Comparison of ENCODE assay signal across 17 mouse cellular contexts in genomic region chr12:28552299-28552698, GRCm38 (mm10). TPM values are rescaled to one million over a fixed set of nuclear protein-coding genes. Genes with fewer than 3 reads are reported as not detected.
DNase-seq lines count a peak whose midpoint lies in the region; ATAC-seq and TF ChIP-seq lines count a peak whose summit lies in the region.
"Had no signal": no experiment of that assay in that cellular context is flagged by ENCODE, and none has a peak within 500 bp of the region (broad histone marks: within the 10 kb centered on the region; RNA-seq: fewer than 3 reads in every experiment).

Dcdc2c (minus strand) TSS chr12:28552399.

- H3K36me3 ChIP-seq in heart, embryonic 13.5 days, result no peaks in the 10 kb centered on the region
- no peaks in the 10 kb centered on the region for H3K36me3 ChIP-seq in intestine, embryonic 15.5 days
- H3K36me3 ChIP-seq in intestine, postnatal 0 days (ENCODE audit: control insufficient read depth, insufficient read depth), result no peaks in the 10 kb centered on the region
- no peaks in the 10 kb centered on the region for H3K36me3 ChIP-seq in midbrain, embryonic 12.5 days
- no peaks in the 10 kb centered on the region for H3K36me3 ChIP-seq in midbrain, embryonic 14.5 days (ENCODE audit: control insufficient read depth, insufficient read depth, low read length)
- H3K36me3 ChIP-seq in limb, embryonic 14.5 days (ENCODE audit: control insufficient read depth, insufficient read depth, low read length), result no peaks in the 10 kb centered on the region
- H3K36me3 ChIP-seq: embryonic facial prominence, embryonic 10.5 days; midbrain, embryonic 15.5 days had no signal

- ATAC-seq in heart, embryonic 13.5 days (ENCODE audit: extremely low read depth, insufficient number of reproducible peaks, low FRiP score, low TSS enrichment), result no peak
- ATAC-seq in intestine, embryonic 15.5 days, result no peak
- no peak for ATAC-seq in intestine, postnatal 0 days
- ATAC-seq in midbrain, embryonic 12.5 days (ENCODE audit: low FRiP score, low read depth), result no peak
- no peak for ATAC-seq in midbrain, embryonic 14.5 days (ENCODE audit: low FRiP score, low TSS enrichment)
- ATAC-seq in limb, embryonic 14.5 days (ENCODE audit: low FRiP score, low read depth), result no peak
- ATAC-seq in inflammation-experienced regulatory T-cells, adult 6 months, result no peak
- ATAC-seq: forebrain, embryonic 16.5 days; midbrain, embryonic 15.5 days had no signal

- DNase-seq in heart, adult 9 months (ENCODE audit: low spot score in 2 of 2), result no peak
- no peak for DNase-seq in midbrain, embryonic 14.5 days
- no peak for DNase-seq in limb, embryonic 14.5 days (ENCODE audit: low spot score)
- DNase-seq: adrenal gland, adult 2 months; cerebellum, adult 11 months; gastrocnemius, adult 2 months; kidney, postnatal 36 days; right cerebral cortex, postnatal 4 days had no signal

- H3K9ac ChIP-seq in heart, embryonic 13.5 days, result no peak within 1 kb of the TSS
- no peak within 1 kb of the TSS for H3K9ac ChIP-seq in intestine, embryonic 15.5 days
- no peak within 1 kb of the TSS for H3K9ac ChIP-seq in intestine, postnatal 0 days (ENCODE audit: low read depth, low read length)
- no peak within 1 kb of the TSS for H3K9ac ChIP-seq in midbrain, embryonic 12.5 days (replicated peaks)
- H3K9ac ChIP-seq in midbrain, embryonic 14.5 days (replicated peaks; ENCODE audit: low read length), result no peak within 1 kb of the TSS
- H3K9ac ChIP-seq in limb, embryonic 14.5 days (ENCODE audit: low read depth, low read length, severe bottlenecking), result no peak within 1 kb of the TSS
- H3K9ac ChIP-seq: liver, embryonic 14.5 days; midbrain, embryonic 15.5 days had no signal

- H3K9me3 ChIP-seq in heart, embryonic 13.5 days, result no peaks in the 10 kb centered on the region
- H3K9me3 ChIP-seq in intestine, embryonic 15.5 days, result no peaks in the 10 kb centered on the region
- no peaks in the 10 kb centered on the region for H3K9me3 ChIP-seq in intestine, postnatal 0 days (ENCODE audit: control insufficient read depth)
- H3K9me3 ChIP-seq in midbrain, embryonic 12.5 days, result no peaks in the 10 kb centered on the region
- no peaks in the 10 kb centered on the region for H3K9me3 ChIP-seq in midbrain, embryonic 14.5 days (ENCODE audit: control insufficient read depth, low read length)
- no peaks in the 10 kb centered on the region for H3K9me3 ChIP-seq in limb, embryonic 14.5 days (ENCODE audit: control insufficient read depth, low read length)
- H3K9me3 ChIP-seq: embryonic facial prominence, embryonic 10.5 days; midbrain, embryonic 15.5 days had no signal

- no peak for TF ChIP-seq CTCF in intestine, postnatal 0 days (IDR thresholded peaks at IDR 0.05; ENCODE audit: low read depth)

- H3K4me1 ChIP-seq in heart, embryonic 13.5 days, result peaks cover 6% of the 10 kb centered on the region; the same call in 1 of the 2 replicates
- H3K4me1 ChIP-seq in intestine, embryonic 15.5 days (replicated peaks), result 0 out of 2 replicates have a peak, but pooled peaks cover 2% of the 10 kb centered on the region
- H3K4me1 ChIP-seq in intestine, postnatal 0 days (replicated peaks; ENCODE audit: control insufficient read depth, insufficient read depth, low read length), result no peaks in the 10 kb centered on the region
- H3K4me1 ChIP-seq in midbrain, embryonic 12.5 days, result no peaks in the 10 kb centered on the region
- no peaks in the 10 kb centered on the region for H3K4me1 ChIP-seq in midbrain, embryonic 14.5 days (ENCODE audit: control insufficient read depth, insufficient read depth, low read length)
- peaks cover 8% of the 10 kb centered on the region for H3K4me1 ChIP-seq in limb, embryonic 14.5 days (ENCODE audit: control insufficient read depth, insufficient read depth, low read length)
- H3K4me1 ChIP-seq: embryonic facial prominence, embryonic 10.5 days; midbrain, embryonic 15.5 days had no signal

- WGBS in heart, embryonic 13.5 days, result 59% methylated on average over 15 of the region's 15 CpGs
- WGBS in intestine, embryonic 15.5 days, result 56% methylated on average over 15 of the region's 15 CpGs
- WGBS in intestine, postnatal 0 days, result 63% methylated on average over 15 of the region's 15 CpGs
- WGBS in midbrain, embryonic 12.5 days, result 74% methylated on average over 15 of the region's 15 CpGs
- 83% methylated on average over 15 of the region's 15 CpGs for WGBS in midbrain, embryonic 14.5 days
- 65% methylated on average over 15 of the region's 15 CpGs for WGBS in limb, embryonic 14.5 days

- no peak for TF ChIP-seq POLR2A in limb, embryonic 14.5 days (IDR thresholded peaks at IDR 0.05; ENCODE audit: borderline replicate concordance, extremely low read depth, insufficient read depth, insufficient read length)

- H3K4me2 ChIP-seq in heart, embryonic 13.5 days, result peak within 1 kb of the TSS; percentile 59
- peak within 1 kb of the TSS; percentile 17 for H3K4me2 ChIP-seq in intestine, embryonic 15.5 days (replicated peaks)
- no peak within 1 kb of the TSS for H3K4me2 ChIP-seq in intestine, postnatal 0 days (replicated peaks; ENCODE audit: low read depth)
- H3K4me2 ChIP-seq in midbrain, embryonic 12.5 days (replicated peaks), result peak within 1 kb of the TSS; percentile 9; the same call in 1 of the 2 replicates
- no peak within 1 kb of the TSS for H3K4me2 ChIP-seq in midbrain, embryonic 14.5 days (ENCODE audit: low read length)
- 0 out of 2 replicates have a peak within 1 kb of the TSS, but pooled peaks have one; percentile 7 for H3K4me2 ChIP-seq in limb, embryonic 14.5 days (replicated peaks; ENCODE audit: low read depth, low read length, severe bottlenecking)
- H3K4me2 ChIP-seq: midbrain, embryonic 15.5 days had no signal

- H3K4me3 ChIP-seq in heart, embryonic 13.5 days, result peak within 1 kb of the TSS; percentile 22
- H3K4me3 ChIP-seq in intestine, embryonic 15.5 days (replicated peaks), result no peak within 1 kb of the TSS
- H3K4me3 ChIP-seq in intestine, postnatal 0 days (ENCODE audit: low read depth, low read length), result no peak within 1 kb of the TSS
- H3K4me3 ChIP-seq in midbrain, embryonic 12.5 days, result no peak within 1 kb of the TSS
- no peak within 1 kb of the TSS for H3K4me3 ChIP-seq in midbrain, embryonic 14.5 days (replicated peaks; ENCODE audit: low read depth, low read length)
- no peak within 1 kb of the TSS for H3K4me3 ChIP-seq in limb, embryonic 14.5 days (replicated peaks; ENCODE audit: low read length)
- H3K4me3 ChIP-seq: embryonic facial prominence, embryonic 10.5 days; gastrocnemius, adult 2 months; midbrain, embryonic 15.5 days had no signal

- H3K27ac ChIP-seq in heart, embryonic 13.5 days (replicated peaks), result no peak within 1 kb of the TSS
- no peak within 1 kb of the TSS for H3K27ac ChIP-seq in intestine, embryonic 15.5 days
- no peak within 1 kb of the TSS for H3K27ac ChIP-seq in intestine, postnatal 0 days (ENCODE audit: low read depth, low read length)
- no peak within 1 kb of the TSS for H3K27ac ChIP-seq in midbrain, embryonic 12.5 days (replicated peaks)
- H3K27ac ChIP-seq in midbrain, embryonic 14.5 days (replicated peaks; ENCODE audit: low read depth, low read length), result no peak within 1 kb of the TSS
- H3K27ac ChIP-seq in limb, embryonic 14.5 days (replicated peaks; ENCODE audit: low read depth, low read length), result no peak within 1 kb of the TSS
- H3K27ac ChIP-seq: embryonic facial prominence, embryonic 10.5 days; gastrocnemius, adult 2 months; liver, embryonic 14.5 days; midbrain, embryonic 15.5 days had no signal

- H3K27me3 ChIP-seq in heart, embryonic 13.5 days (replicated peaks), result peaks cover 18% of the 10 kb centered on the region; the same call in 1 of the 2 replicates
- no peaks in the 10 kb centered on the region for H3K27me3 ChIP-seq in intestine, embryonic 15.5 days (replicated peaks)
- no peaks in the 10 kb centered on the region for H3K27me3 ChIP-seq in intestine, postnatal 0 days (replicated peaks; ENCODE audit: control insufficient read depth, insufficient read depth, low read length)
- 0 out of 2 replicates have a peak, but pooled peaks cover 9% of the 10 kb centered on the region for H3K27me3 ChIP-seq in midbrain, embryonic 12.5 days
- H3K27me3 ChIP-seq in midbrain, embryonic 14.5 days (ENCODE audit: control insufficient read depth, insufficient read depth, low read length), result no peaks in the 10 kb centered on the region
- H3K27me3 ChIP-seq in limb, embryonic 14.5 days (ENCODE audit: control insufficient read depth, insufficient read depth, low read length), result no peaks in the 10 kb centered on the region
- H3K27me3 ChIP-seq: midbrain, embryonic 15.5 days had no signal

RNA-seq across cellular contexts. Expression of gene Dcdc2c, which starts in this region (rescaled TPM):
- not detected in 2 replicates for polyA plus RNA-seq in heart, embryonic 13.5 days (2015; fragmentation: Nextera tagmentation; extraction: Ambion mirVana)
- polyA plus RNA-seq in intestine, embryonic 15.5 days (2015; fragmentation: Nextera tagmentation; extraction: Ambion mirVana), result not detected in 2 replicates
- not detected in 2 replicates for polyA plus RNA-seq in intestine, postnatal 0 days (2015; fragmentation: Nextera tagmentation; extraction: Ambion mirVana)
- 0.20 TPM in 1 of 2 replicates, not detected in the other for polyA plus RNA-seq in midbrain, embryonic 12.5 days (2016; fragmentation: Nextera tagmentation; extraction: Ambion mirVana)
- polyA plus RNA-seq in midbrain, embryonic 14.5 days (2014; fragmentation: Nextera tagmentation; extraction: Ambion mirVana), result not detected in 2 replicates
- 0.06 TPM in 1 of 2 replicates, not detected in the other for polyA plus RNA-seq in limb, embryonic 14.5 days (2012; rRNA removed)
- 0.18 TPM in 1 of 2 replicates, not detected in the other for polyA plus RNA-seq in limb, embryonic 14.5 days (2014; fragmentation: Nextera tagmentation; extraction: Ambion mirVana)
- not detected for polyA plus RNA-seq in inflammation-experienced regulatory T-cells, adult 6 months (2017; shearing (Covaris generic))
- polyA plus RNA-seq: adrenal gland, adult 2 months; forebrain, embryonic 16.5 days; liver, embryonic 14.5 days had no signal

Comparison
In these comparisons a context has a peak if more than half of its experiments do, and no peak if none do; other contexts are left out.
1. H3K4me2 ChIP-seq: peak in heart, embryonic 13.5 days (single experiment), intestine, embryonic 15.5 days (single experiment), midbrain, embryonic 12.5 days (single experiment) and limb, embryonic 14.5 days (single experiment); none in intestine, postnatal 0 days (single experiment) and midbrain, embryonic 14.5 days (single experiment).